Mouse (Mus musculus) spleen, postnatal 10 days (tissue): ENCODE results near the gene Cap1.

Experiments used
- DNase-seq, 2 experiments: peaks; one replicate each; pipeline ENCODE4 v3.0.0; 2021 to 2022; ENCODE audit warnings: low spot score in 2 of 2

The Cap1 gene

GRCm38 (mm10) chr4:122886579-122887254, 861 bp upstream of the Cap1 start:
- DNase-seq: no peak

GRCm38 (mm10) chr4:122884481-122885340, 1.1 kb downstream of the Cap1 start:
- DNase-seq: peak in 1 of 2 experiments; percentile 29

DNA sequence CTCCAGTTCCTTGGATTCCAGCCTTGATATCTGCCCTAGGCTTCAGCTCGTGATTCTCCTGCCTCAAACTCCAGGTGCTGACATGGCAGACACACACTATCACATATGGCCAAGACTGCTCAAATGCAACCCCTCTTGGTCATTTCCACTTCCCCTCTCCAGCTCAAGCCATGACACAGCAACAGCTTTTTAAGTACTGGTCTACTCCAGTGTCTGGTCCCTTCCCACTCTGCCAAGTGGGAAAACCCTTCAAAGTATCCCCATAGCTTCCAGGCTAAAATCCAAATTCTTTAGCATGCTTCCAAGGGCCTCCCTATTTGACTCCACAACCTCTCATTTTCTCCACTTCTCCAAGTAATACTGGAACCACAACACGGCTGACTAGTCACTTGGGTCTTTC, 1.8 kb downstream of the Cap1 start:
- DNase-seq: peak in 1 of 2 experiments; percentile 15

DNA sequence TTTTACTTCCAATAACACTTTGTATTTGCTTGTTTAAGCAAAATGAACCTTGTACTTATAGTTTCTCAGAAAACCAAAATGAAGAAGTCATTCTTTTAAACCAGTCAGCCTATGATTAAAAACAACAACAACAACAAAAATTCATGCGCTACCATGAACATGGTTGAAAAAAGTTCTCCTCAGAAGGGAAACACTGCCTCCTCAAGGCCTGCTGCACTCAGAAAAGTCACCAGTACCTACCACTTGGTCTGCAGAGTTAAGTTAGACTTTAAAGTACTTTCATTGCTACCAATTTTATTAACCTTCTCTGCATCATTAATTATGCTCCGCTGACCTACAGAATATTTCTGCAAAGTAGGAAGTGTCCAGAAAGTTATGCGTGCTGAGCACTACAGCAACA, 2.6 kb downstream of the Cap1 start:
- DNase-seq: no peak

DNA sequence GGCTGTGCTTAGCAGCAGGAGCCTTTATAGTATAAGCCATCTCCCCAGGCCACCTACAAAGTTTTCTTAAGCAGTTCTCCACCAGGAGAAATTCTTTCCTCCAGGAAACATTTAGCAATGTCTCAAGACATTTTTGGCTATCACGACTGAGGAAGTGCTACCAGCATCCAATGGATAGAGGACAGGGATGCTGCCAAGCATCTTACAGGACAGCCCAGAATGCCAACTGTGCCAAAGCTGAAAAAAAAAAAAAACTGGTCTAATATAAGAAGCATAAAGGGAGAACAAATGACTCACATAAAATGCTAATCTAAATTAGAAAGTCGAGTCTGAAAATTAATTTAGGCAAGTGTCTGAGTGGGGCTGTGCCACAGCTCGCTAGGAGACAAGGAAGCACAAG, 3.3 kb downstream of the Cap1 start:
- DNase-seq: no peak

DNA sequence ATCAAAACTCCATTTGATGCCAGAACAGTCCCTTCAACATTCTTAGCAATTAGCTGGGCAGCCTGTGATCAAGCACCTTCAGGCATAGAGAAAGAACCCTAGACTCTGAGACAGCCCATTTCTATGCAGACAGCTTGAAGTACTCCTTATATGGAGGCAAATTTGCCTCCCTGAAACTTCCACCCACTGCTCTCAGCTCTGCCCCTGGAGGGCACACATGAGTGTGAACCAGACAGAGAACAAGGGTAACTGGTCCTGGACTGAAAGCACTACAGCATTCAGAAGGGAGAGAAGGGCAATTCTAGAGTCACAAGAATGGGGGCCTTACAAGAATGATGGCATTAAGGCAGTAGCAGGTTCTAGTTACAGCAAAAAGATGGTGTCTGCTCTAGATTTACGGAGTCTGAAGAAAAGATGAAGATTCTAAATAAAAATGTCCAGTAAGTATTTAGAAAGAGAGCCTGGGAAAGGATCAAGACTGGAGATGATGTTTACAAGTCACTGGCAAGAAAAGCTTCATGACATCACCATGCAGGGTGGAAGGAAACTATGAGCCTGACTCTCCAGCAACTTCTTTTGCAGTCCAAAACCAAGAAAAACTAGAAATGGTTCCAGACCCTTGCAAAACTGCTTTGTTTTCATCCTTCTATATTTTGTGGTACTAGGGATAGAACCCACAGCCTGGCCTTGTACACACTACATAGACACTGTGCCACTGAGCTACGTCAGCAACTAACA, 7.4 kb downstream of the Cap1 start:
- peak in 1 of 2 experiments; percentile 34 for DNase-seq

- DNase-seq: no peak
Measured at GRCm38 (mm10) chr4:122873512-122873911, 12.3 kb downstream of the Cap1 start.

DNA sequence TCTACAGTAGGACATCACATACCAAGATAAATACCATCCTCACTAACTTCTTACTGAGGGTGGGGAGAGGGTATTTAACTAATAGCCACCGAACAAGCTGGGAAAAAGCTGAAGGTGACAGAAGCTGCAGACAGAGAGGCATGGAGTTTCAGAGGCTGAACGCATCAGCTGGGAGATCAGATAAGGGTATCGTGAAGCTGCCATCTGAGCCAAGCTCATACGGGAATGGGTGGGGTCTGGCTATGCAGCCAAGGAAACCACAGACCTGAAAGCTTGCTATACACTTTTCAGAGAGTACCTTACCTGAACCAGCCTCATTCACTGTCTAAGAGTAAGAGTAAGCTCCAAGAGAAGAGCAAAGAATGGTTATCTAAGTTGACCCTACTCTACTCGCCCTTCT, 12.9 kb downstream of the Cap1 start:
- DNase-seq: no peak

DNA sequence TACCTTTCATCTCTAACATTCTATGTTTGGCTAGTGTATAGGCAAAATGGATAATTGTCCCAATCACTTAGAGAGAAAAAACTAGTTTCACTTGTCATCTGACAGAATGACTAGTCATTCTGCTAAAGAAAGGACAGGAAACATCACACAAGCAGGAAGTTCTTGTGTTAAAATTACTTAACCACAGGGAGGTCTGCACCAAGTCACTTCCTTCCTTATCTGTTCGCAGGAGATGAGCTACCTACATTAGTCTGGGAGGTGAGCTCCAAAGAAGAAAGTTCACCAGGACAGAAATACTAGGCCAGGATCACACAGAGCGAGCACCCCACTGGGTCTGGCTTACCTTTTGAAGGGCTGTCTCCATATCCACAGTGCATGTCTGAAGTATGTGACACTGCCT, 13.9 kb downstream of the Cap1 start:
- DNase-seq: no peak

DNA sequence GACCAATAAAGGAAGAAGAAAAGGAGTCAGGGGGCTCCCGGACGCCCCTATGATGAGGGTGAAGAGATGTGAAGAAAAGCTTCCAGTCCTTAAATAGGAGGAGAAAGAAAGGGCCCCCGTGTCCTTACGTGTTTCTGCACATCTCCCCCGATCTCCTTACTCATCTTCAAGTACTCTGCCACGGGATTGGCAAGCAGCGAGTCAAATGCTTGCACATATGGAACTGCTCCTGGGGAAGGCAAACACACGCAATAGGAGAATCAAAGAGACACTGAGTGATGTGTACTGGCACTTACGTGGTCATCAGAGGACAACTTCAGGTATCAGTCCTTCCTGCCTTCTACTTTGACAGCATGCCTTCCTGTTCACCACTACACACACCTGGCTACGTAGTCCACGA, 14.6 kb downstream of the Cap1 start:
- DNase-seq: no peak

GRCm38 (mm10) chr4:122870741-122871140, 15.1 kb downstream of the Cap1 start:
- no peak for DNase-seq

DNA sequence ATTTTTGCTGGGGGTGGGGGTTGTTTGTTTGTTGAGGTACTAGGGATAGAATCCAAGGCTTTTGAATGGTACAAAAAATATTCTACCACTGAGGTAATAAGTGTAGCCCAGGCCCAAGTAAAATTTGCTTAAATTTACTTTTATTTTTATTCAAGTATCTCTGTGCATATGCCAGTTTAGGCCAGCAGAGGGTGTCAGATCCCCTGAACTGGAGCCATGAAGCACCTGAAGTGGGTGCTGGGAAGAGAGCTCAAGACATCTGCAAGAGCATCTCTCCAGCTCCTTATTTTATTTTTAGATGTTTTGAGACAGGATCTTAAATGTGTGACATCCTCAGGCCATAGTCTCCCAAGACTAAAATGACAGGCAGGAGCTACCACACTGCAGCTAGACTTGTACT, 15.8 kb downstream of the Cap1 start:
- peak in 1 of 2 experiments; percentile 65 for DNase-seq

DNA sequence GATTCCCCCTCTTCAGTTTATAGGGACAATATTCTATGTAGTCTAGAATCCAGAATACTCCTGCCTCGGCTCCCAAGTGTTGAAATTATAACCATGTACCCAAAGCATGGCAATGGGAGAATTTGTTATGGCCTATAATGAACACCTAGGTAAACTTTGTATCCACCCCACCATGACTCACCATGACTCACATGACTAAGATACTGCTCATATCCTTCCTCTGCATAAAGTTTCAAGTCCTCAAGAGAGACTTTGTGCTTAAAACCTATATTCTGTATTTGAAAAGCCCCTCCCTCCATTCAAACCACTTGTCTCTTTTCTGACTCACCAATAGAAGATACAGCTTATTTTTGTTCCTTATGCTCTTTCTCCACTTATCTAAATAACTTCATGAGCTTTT, 17.8 kb downstream of the Cap1 start:
- no peak for DNase-seq

GRCm38 (mm10) chr4:122861836-122862235, 24.0 kb downstream of the Cap1 start:
- no peak for DNase-seq

- DNase-seq: no peak
Measured at GRCm38 (mm10) chr4:122859096-122859674, 26.7 kb downstream of the Cap1 start.

DNA sequence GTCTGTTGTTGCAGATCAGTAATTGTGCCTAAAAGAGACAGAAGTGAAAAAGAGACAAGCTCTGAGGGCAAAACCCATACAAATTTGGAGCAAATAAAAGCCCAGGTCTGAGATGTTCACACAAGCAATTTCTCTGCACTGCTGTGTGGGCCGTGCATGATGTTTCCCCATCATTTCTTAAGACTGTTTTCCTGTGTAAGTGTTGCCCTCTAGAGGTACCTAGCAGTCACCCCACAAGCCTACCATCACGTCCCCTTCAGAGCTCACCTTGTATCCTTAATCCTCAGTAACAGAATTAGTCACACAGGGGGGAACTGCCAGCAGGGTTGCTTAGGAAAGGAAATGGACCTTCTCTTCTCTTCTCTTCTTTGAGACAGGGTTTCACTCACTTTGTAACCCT, 27.9 kb downstream of the Cap1 start:
- no peak for DNase-seq

- DNase-seq: no peak
Measured at GRCm38 (mm10) chr4:122854770-122855169, 31.1 kb downstream of the Cap1 start.

GRCm38 (mm10) chr4:122853691-122854090, 32.2 kb downstream of the Cap1 start:
- peak in 1 of 2 experiments; percentile 43 for DNase-seq

- no peak for DNase-seq
Measured at GRCm38 (mm10) chr4:122851535-122851934, 34.3 kb downstream of the Cap1 start.

DNA sequence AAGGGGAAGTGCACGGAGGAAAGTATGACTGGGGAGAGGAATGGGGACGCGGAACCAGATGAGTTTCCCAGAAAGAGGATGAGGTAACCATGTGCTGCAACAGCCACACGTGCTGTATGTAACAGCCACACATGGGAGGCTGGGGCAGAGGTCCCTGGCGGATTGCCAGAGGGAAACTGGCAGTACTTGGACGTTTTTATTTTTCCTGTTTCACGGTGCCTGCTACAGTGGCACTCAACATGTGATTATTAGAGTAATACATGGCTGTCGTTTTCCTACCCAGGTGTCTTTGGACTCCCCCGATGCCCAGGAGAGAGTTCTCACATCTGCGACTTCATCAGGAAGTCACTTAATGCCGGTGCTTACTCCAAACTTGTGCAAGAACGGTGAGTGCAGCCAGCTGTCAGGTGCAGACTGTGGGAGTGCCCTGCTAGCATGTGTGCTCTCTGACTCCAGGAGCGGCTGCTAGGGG, 37.7 kb downstream of the Cap1 start:
- peak in 1 of 2 experiments; percentile 50 for DNase-seq

DNA sequence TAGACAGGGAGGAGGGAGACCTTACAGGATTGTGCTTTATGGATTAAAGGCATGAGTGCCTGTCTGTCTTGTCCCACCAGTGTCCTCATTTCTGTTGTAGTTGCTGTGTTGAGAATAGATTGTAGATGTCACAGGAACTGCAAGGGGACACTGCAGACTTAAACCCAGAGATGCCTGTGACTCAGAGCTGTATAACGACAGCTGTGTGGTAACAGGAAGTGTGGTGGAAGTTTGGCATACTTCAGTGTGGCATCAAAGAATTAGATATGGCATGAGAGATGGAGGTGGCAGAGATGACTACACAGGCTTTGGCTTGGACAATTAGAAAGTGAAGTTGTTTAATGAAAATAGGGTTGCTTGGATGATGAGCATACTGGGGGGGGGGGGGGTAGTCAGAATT, 47.4 kb downstream of the Cap1 start:
- no peak for DNase-seq

GRCm38 (mm10) chr4:122837994-122838393, 47.9 kb downstream of the Cap1 start:
- DNase-seq: no peak
